Mouse (Mus musculus): Measurements from ENCODE around the gene M1ap. TPM values are rescaled to one million over a fixed set of nuclear protein-coding genes. Genes with fewer than 3 reads are reported as not detected.

The M1ap gene
- polyA plus RNA-seq, 1 experiment from 2014 or later, result 0.34 TPM

GRCm38 (mm10) chr6:82917076-82917777 lies 29.5 kb upstream of the M1ap start:
- Histone ChIP-seq H3K9me3 (no peaks in the 10 kb centered on the region), H3K4me1 (peaks cover 4% of the 10 kb centered on the region; the same call in 1 of the 2 replicates), H3K4me3 (no peak overlapping the region), H3K36me3 (no peaks in the 10 kb centered on the region), H3K27ac (no peak overlapping the region), H3K27me3 (ENCODE audit: insufficient read depth, poor library complexity, severe bottlenecking) (peaks cover 36% of the 10 kb centered on the region)
- no peak for DNase-seq (ENCODE audit: low spot score)
- 70% methylated on average over 26 of the region's 26 CpGs for WGBS

DNA sequence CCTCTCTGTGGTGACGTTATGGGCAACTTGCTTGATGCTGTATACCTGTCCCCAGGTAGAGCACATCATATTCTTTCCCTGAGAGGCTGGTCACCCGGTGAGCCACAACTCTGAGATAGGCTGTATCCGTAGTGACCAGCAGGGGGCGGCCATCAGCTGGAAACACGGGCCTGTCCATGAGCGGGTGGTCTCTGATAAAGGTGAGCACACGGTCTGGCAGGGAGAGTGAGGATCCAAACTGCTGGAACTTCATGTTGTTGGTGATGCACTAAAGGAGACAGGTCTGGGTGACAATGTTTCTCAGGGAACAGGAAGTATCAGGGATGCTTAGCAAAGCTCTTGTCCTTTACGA lies 28.9 kb upstream of the M1ap start:
- Histone ChIP-seq H3K36me3 (no peaks in the 10 kb centered on the region), H3K4me1 (peaks cover 4% of the 10 kb centered on the region; the same call in 1 of the 2 replicates), H3K4me3 (no peak overlapping the region), H3K9me3 (no peaks in the 10 kb centered on the region), H3K27me3 (ENCODE audit: insufficient read depth, poor library complexity, severe bottlenecking) (peaks cover 41% of the 10 kb centered on the region), H3K27ac (no peak overlapping the region)
- 20% methylated on average over 8 of the region's 8 CpGs for WGBS
- peak; percentile 79 for DNase-seq (ENCODE audit: low spot score)

DNA sequence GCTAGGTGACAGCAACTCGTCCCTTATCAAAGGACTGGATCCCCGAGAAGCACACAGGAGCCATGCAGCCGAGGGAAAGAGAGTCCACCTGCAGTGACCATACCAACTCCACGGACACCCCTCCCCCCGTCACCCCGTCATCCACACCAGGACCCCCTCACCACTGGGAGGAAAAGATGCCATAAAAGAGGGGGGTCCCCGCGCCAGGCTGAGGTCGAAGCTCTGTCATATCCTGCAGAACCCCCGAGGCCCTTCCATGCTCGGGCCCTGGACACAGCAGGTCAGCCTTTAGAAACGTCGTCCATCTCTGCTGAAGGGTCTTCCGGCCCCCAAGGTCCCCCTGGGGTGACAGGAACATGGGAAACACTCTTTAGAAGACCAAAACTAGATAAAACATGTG lies 28.3 kb upstream of the M1ap start:
- H3K36me3 ChIP-seq, result no peaks in the 10 kb centered on the region

DNA sequence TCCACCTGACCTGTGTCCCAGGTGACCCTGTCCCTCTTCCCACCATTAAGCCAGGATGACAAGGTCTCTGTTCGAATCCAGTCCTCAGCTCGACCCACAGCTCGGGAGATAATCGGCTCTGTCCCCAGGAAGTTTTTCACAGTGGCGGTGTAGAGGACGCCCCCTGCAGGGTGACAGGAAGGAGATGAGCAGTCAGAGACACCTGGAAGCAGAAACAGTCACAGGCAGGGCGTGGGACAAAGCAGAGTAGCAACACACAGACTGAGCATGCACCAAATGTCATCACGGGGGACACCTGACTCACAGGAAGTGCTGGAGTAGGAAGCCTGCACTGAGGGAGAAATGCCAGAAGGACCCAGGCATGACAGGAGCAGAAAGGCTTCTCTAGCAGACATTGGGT lies 27.2 kb upstream of the M1ap start:
- no peak for DNase-seq (ENCODE audit: low spot score)
- 43% methylated on average over 8 of the region's 8 CpGs for WGBS
- H3K9me3 ChIP-seq, result no peaks in the 10 kb centered on the region
- no peaks in the 10 kb centered on the region for H3K4me1 ChIP-seq
- H3K27ac ChIP-seq, result no peak overlapping the region
- no peak overlapping the region for H3K4me3 ChIP-seq
- peaks cover 41% of the 10 kb centered on the region for H3K27me3 ChIP-seq (ENCODE audit: insufficient read depth, poor library complexity, severe bottlenecking)
- H3K36me3 ChIP-seq, result no peaks in the 10 kb centered on the region

More for the DNA sequence above, 28.3 kb upstream of the M1ap start:
- Histone ChIP-seq H3K4me3 (no peak overlapping the region), H3K27ac (no peak overlapping the region), H3K27me3 (ENCODE audit: insufficient read depth, poor library complexity, severe bottlenecking) (peaks cover 41% of the 10 kb centered on the region), H3K4me1 (peaks cover 4% of the 10 kb centered on the region; the same call in 1 of the 2 replicates), H3K9me3 (no peaks in the 10 kb centered on the region)
- WGBS, result 75% methylated on average over 14 of the region's 14 CpGs
- no peak for DNase-seq (ENCODE audit: low spot score)

- no peaks in the 10 kb centered on the region for H3K9me3 ChIP-seq
- H3K4me3 ChIP-seq, result no peak overlapping the region
- 72% methylated on average over 9 of the region's 9 CpGs for WGBS
- H3K27me3 ChIP-seq (ENCODE audit: insufficient read depth, poor library complexity, severe bottlenecking), result peaks cover 50% of the 10 kb centered on the region
- H3K36me3 ChIP-seq, result no peaks in the 10 kb centered on the region
- no peak for DNase-seq (ENCODE audit: low spot score)
- no peak overlapping the region for H3K27ac ChIP-seq
- no peaks in the 10 kb centered on the region for H3K4me1 ChIP-seq
Observed at GRCm38 (mm10) chr6:82921426-82922224, 25.1 kb upstream of the M1ap start.

DNA sequence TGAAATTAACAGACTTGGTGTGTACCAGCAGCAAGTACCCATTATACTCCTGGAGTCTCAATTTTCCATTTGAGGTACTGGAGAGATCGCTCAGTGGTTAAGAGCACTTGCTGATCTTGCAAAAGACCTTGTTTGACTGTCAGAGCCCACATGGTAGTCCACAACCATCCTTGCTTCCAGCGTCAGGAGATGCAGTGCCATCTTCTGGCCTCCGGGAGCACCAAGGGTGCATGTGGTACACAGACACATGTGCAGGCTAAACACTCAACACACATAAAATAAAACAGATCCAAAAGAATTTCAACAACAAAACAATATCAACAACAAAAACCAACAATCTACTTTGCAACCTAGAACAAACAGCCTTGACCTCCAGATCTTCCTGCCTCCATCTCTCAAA lies 21.7 kb upstream of the M1ap start:
- 44% methylated on average over 3 of the region's 3 CpGs for WGBS
- Histone ChIP-seq H3K36me3 (no peaks in the 10 kb centered on the region), H3K4me3 (no peak overlapping the region), H3K4me1 (no peaks in the 10 kb centered on the region), H3K27me3 (ENCODE audit: insufficient read depth, poor library complexity, severe bottlenecking) (peaks cover 24% of the 10 kb centered on the region), H3K9me3 (no peaks in the 10 kb centered on the region), H3K27ac (no peak overlapping the region)
- no peak for DNase-seq (ENCODE audit: low spot score)

DNA sequence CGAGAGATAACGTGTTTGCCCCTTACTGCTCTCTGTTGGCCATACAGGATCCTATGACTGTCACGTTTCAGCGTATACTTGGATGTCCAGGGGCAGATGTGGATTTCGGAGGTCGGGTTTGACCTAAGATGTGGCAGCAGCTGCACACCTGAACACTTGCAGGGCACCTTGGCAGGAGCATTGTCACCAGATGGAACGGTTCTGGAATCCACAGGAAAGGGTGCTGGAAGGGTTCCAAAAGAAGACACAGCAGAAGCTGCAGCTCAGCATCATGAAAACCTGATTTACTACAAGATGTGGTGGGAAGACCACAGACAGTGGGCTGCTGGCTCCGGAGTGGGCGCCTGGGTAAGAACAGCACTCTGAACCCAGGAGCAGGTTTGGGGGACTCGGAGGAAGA lies 20.6 kb upstream of the M1ap start:
- Histone ChIP-seq H3K27me3 (ENCODE audit: insufficient read depth, poor library complexity, severe bottlenecking) (peaks cover 26% of the 10 kb centered on the region), H3K36me3 (no peaks in the 10 kb centered on the region), H3K9me3 (no peaks in the 10 kb centered on the region), H3K4me1 (no peaks in the 10 kb centered on the region), H3K4me3 (no peak overlapping the region), H3K27ac (no peak overlapping the region)
- no peak for DNase-seq (ENCODE audit: low spot score)
- WGBS, result 74% methylated on average over 10 of the region's 10 CpGs

DNA sequence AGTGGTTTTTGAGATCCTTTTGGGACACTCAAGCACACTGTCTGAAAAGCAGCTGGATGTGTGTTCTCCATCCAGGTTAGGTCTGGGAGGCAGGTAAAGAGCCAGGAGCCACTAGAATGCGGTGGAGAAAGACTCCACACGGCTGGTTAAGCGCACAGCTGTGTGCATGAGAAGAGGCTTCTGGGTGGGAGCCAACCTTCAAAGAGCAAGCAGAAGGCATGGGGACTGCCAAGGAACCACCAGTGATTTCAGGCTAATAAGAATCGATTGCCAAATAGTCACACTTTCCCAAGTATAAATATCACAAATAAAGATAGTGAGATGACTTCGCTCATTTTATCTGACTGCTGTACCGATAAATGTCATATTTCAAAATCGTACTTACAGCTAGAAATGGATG lies 20.2 kb upstream of the M1ap start:
- Histone ChIP-seq H3K4me3 (no peak overlapping the region), H3K9me3 (no peaks in the 10 kb centered on the region), H3K4me1 (no peaks in the 10 kb centered on the region), H3K27ac (no peak overlapping the region), H3K27me3 (ENCODE audit: insufficient read depth, poor library complexity, severe bottlenecking) (peaks cover 30% of the 10 kb centered on the region), H3K36me3 (no peaks in the 10 kb centered on the region)
- WGBS, result 85% methylated on average over 7 of the region's 7 CpGs
- no peak for DNase-seq (ENCODE audit: low spot score)

- 64% methylated on average over 5 of the region's 5 CpGs for WGBS
- H3K4me1 ChIP-seq, result no peaks in the 10 kb centered on the region
- no peaks in the 10 kb centered on the region for H3K36me3 ChIP-seq
- no peak overlapping the region for H3K27ac ChIP-seq
- DNase-seq (ENCODE audit: low spot score), result no peak
- H3K4me3 ChIP-seq, result no peak overlapping the region
- peaks cover 30% of the 10 kb centered on the region for H3K27me3 ChIP-seq (ENCODE audit: insufficient read depth, poor library complexity, severe bottlenecking)
- no peaks in the 10 kb centered on the region for H3K9me3 ChIP-seq
Observed at GRCm38 (mm10) chr6:82927617-82928016, 19.1 kb upstream of the M1ap start.

DNA sequence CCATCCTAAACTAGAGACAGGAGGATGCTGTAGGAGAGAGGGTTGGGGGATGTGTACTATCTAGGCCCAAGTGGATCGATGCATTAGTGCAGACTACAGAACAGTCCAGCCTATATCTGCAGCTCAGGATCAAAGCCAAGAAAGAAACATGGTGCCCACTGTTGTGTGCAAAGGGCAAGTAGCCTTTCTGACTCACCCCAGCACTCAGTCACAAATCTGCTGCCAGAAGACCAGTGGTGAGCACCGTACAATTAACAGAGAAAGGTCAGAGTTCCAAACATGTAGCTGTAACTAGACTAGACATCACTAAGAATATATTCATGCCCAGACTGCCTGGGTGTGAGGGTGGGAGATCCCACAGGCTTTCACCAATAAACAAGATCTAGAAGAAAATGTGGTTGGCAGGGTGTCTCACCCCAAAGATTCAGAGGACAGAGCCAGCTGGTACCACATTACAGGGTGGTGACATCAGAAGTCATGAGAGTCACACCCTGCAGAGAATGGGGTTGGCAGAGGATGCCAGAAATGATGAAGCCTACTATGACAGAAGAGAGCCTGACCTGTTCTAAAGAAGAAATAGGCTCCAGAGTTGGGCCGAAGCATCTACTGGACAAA lies 12.0 kb upstream of the M1ap start:
- H3K36me3 ChIP-seq, result no peaks in the 10 kb centered on the region
- WGBS, result 89% methylated on average over 3 of the region's 3 CpGs

GRCm38 (mm10) chr6:82939167-82939912 lies 7.4 kb upstream of the M1ap start, which contains the start of gene Sema4f:
Gene Sema4f, minus strand, starts transcription at chr6:82939769.
- peak within 1 kb of the TSS; percentile 33; the same call in 1 of the 2 replicates for H3K27ac ChIP-seq

More for the DNA sequence above, 12.0 kb upstream of the M1ap start:
- Histone ChIP-seq H3K9me3 (no peaks in the 10 kb centered on the region), H3K4me3 (no peak overlapping the region), H3K27me3 (ENCODE audit: insufficient read depth, poor library complexity, severe bottlenecking) (peaks cover 81% of the 10 kb centered on the region), H3K27ac (no peak overlapping the region), H3K4me1 (peaks cover 7% of the 10 kb centered on the region; the same call in 1 of the 2 replicates)
- DNase-seq (ENCODE audit: low spot score), result no peak

DNA sequence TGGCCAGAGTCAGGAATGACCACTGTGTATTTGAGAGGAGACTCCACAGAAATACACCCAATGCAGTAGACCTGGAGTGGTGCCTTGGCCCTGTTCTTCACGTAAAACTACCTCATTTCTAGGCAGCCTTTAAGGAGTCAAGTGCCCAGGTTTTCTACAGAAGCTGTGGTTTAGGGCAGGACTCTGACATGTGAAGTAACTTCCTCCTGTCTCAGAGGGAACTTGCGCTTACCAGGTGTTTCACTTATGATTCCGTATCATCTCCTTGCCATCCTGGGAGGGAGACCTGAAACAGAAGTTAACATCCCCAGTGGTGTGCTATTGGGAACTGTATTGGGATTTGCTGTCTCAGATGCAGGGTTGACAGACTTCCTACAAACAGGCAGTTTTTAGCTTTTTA lies 5.9 kb upstream of the M1ap start:
- Histone ChIP-seq H3K9me3 (no peaks in the 10 kb centered on the region), H3K4me1 (peaks cover 7% of the 10 kb centered on the region; the same call in 1 of the 2 replicates), H3K36me3 (no peaks in the 10 kb centered on the region), H3K27ac (no peak overlapping the region), H3K27me3 (ENCODE audit: insufficient read depth, poor library complexity, severe bottlenecking) (peaks cover 54% of the 10 kb centered on the region), H3K4me3 (no peak overlapping the region)
- DNase-seq (ENCODE audit: low spot score), result no peak
- WGBS, result 48% methylated on average over 3 of the region's 3 CpGs

More at GRCm38 (mm10) chr6:82939167-82939912, 7.4 kb upstream of the M1ap start, which contains the start of gene Sema4f:
- no peak for DNase-seq (ENCODE audit: low spot score)
- Histone ChIP-seq H3K9me3 (no peaks in the 10 kb centered on the region), H3K27me3 (ENCODE audit: insufficient read depth, poor library complexity, severe bottlenecking) (peaks cover 68% of the 10 kb centered on the region), H3K36me3 (no peaks in the 10 kb centered on the region), H3K4me3 (peak within 1 kb of the TSS; percentile 63), H3K4me1 (peaks cover 7% of the 10 kb centered on the region; the same call in 1 of the 2 replicates)
- WGBS, result 3% methylated on average over 44 of the region's 44 CpGs
